Mouse (Mus musculus) adrenal gland, postnatal 25 days (tissue): ENCODE data around the gene Rpl36al. TPM values are rescaled to one million over a fixed set of nuclear protein-coding genes. Genes with fewer than 3 reads are reported as not detected.
A peak's percentile ranks its signal among the peaks of the same experiment; 100 is the strongest.

ENCODE experiments used
- DNase-seq: peaks from one replicate; pipeline ENCODE4 v3.0.0; 2021; ENCODE audit warnings: mixed read lengths
- microRNA-seq, 2 experiments: library from miRNA; unstranded; fragments of <30 nt; microRNA quantifications; one replicate each; pipeline ENCODE4 v1.2.0; 2021
- total RNA-seq: library from RNA; stranded (reverse); gene quantifications from 2 replicates; pipeline ENCODE4 v1.2.3, GENCODE M21; 2021

Gene Rpl36al
- total RNA-seq, 1 experiment from 2014 or later = 574 TPM

DNA sequence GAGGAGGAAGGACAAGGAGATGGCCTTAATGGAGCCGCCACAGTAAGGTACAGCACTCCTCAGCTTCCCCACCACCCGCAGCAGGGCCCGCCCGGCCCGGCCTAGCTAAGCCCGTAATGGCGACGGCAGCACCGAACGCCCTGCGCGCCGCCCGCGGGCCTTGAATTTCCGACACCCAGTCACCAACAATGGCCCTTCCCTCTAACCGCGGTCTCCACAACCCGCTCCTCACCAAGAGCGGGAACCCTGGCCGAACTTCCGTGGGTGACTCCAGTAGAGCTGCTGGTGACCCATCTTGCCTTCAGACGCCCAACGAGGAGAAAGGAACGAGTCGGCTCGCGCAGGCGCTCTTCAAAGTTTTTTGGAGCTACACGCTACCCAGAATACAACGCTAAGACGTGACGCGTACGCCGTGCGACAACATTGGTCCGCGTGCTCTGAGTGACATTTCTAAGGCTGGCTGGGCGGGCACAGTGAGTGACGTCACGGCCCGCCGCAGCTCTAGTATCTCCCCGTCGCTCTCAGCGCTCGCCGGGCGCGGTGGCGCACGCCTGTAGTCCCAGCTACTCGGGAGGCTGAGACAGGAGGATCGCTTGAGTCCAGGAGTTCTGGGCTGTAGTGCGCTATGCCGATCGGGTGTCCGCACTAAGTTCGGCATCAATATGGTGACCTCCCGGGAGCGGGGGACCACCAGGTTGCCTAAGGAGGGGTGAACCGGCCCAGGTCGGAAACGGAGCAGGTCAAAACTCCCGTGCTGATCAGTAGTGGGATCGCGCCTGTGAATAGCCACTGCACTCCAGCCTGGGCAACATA, 24.9 kb downstream of the Rpl36al start, which contains the start of gene Rps29:
Gene Rps29 (minus strand): TSS at position 422 of the 813 bp plus-strand sequence.
- DNase-seq = peak; percentile 95

DNA sequence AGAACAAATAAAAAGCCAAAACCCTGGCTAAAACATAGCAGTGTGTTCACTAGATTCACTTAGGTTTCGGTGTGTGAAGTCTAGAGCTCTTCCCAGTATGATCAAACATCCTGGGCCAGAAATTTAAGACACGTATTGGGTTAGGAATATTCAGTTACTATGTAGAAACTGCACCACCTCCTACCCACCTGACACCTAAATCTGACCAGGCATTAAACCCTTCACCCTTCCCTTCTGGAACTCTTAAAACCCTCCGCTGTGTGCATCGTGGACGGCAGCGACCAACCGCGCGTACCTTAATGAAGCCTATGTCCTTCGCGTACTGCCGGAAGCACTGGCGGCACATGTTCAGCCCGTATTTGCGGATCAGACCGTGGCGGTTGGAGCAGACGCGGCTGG, 25.5 kb downstream of the Rpl36al start:
- DNase-seq = no peak

DNA sequence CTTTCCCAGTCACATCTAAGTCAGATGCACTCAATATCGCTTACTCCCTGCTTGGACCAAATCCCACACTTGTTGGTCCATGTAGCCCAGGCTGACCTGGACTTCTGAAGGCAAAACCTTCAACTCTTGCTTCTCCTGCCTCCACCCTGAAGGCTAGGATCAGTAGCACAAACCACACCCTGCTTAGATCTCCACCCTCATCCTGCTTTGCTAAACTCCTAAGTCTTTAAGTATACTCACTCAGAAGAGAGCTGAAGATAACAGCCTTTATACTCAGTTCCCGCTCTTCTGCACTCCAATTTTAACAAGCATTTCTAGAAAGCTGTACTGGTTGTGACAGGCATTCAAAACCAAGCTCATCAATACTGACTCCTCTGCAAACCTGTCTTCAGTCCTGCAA, 26.8 kb downstream of the Rpl36al start:
- DNase-seq = no peak

DNA sequence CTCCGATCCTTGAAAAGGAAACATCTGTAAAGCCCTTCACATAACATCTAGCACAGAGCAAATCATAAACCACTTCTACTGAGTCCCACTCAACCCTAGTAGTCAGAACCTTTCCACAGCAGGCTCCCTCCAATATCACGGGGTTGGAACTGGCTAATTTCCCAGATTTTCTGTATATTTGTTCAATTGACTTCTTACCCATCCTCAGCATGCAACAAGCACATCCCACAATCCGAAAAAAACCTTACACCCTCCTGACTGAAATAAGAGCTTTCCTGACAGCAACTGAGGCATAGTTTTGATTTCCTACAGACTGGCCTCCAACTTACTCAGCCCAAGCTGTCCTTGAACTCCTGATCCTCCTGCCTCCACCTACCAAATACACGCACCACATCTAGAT, 27.4 kb downstream of the Rpl36al start:
- no peak for DNase-seq

DNA sequence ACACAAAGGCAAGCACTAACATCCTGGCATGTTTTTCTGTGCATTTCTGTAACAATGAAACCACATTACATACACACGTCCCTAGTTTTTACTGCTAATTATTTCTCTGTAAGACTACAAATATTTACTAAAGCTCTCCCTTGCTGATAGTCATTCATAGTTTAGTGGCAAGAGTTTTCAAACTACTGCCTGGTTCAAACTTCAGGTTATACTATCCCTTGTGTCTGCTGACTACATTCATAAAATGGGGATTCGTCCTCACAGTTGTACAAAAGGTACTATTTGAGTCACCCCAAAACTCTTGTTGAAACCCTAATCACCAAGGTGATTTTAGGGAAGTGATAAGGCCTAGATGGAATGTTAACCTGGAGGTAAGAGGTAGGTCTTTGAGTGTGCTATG, 28.0 kb downstream of the Rpl36al start:
- no peak for DNase-seq

DNA sequence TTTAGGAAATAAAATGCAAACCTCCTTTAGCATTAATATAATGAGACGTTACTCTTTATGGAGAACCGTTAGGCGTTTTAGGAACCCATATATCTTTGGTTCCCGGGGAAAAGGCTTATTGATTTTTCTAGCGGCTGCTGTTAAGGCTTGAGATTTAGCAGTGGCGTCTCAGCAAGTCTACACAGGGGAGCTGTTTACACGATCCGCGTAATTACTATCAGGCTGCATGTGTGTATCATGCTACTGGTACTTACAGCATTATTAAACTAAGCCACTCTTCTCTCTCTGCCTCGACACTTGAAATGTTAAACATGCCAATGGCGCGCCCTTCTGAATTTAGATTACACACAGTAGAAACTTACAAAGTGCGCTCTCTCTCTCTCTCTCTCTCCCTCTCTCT, 33.8 kb downstream of the Rpl36al start:
- DNase-seq = no peak

DNA sequence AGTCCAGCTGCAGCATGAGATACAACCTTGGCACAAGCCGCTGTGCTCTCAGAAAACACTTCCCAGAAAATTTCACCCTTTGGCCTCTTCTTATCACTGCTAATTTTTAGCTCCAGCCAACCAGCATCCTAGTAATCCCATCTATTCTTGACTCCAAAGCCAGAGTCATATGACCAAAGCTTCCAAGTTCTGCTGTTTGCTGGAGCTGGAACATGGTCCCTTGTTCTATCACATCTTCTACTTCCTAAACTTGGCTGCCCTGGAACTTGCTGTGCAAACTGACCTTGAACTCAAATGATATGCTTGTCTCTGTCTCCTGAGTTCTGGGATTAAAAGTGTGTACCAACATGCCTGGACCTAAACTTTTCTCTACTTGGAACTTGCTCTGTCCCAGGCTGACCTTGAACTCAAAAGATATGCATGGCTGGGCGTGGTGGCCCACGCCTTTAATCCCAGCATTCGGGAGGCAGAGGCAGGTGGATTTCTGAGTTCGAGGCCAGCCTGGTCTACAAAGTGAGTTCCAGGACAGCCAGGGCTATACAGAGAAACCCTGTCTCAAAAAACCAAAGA, 36.6 kb downstream of the Rpl36al start:
- no peak for DNase-seq

DNA sequence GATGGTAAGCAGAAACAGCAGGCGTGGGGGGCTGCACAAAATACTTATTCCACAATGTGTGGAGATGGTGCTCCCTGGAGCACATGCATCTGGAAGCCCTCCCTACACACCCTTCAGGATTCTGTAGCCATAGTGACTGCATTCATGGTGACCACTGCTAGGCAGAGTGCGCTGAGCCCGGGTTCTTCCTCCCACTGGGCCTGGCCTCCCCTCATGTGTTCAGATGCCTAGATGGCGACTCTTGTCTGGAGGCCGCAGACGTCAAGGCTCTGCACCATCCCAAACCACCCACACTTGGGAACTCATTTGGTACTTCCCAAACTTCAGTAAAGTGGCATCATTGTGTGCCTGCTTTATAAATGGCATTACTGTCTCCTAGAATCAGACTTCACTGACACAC, 40.4 kb downstream of the Rpl36al start:
- DNase-seq = no peak

DNA sequence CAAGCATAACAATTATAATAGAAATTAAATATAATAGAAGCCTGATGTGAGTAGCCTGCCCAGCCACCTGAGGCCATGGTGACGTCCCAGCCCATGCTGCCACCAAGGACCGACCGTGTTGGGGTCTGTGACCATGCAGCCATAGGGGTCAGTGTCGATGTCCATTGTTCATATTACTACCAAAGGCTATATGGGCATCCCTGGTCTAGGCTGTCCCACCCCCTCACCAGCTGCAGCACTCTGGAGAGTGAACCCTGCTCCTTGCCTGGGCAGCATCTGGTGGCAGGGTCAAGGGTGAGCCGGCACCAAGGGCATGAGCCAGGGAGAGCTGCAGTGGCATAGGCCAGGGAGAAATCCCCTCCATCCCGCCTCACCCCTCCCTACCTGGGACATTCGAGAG, 44.0 kb downstream of the Rpl36al start:
- DNase-seq = no peak

DNA sequence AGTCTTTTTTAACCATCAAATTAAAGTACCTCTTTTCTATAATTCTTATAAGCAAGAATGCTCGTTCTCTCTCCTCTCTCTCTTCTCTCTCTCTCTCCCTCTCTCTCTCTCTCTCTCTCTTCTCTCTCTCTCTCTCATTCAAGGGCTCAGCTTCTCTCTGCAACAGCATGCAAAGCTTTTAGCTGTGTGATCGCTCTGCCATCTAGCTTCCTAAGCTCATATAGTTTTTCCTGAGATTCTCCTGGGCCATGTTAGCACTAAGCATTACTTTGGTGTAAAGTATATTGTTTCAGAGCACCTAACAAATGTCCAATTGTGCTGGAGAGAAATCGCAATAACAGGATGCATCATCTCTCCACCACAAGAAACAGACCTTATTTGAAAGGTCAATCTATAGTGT, 44.7 kb downstream of the Rpl36al start:
- DNase-seq = no peak

Small RNAs within 50 kb of the gene (microRNA-seq; reads per million reads assigned to microRNA genes)
- gene Gm47287 (0 reads per million in 2 experiments), gene Gm47295 (0.71 to 1.7 reads per million in 2 experiments)

Other genes with a start within 250 kb of the Rpl36al start
- gene Rps29, start 24.9 kb downstream of the Rpl36al start, total RNA-seq = 1,073 and 1,362 TPM in 2 replicates
- 0.85 TPM in 1 of 2 replicates, not detected in the other for gene Lrr1, start 15.3 kb downstream of the Rpl36al start, total RNA-seq
- gene Mgat2, start 74 bp upstream of the Rpl36al start, total RNA-seq = 48.4 and 54.3 TPM in 2 replicates
- gene Gm49383, start 13.0 kb upstream of the Rpl36al start, total RNA-seq = 6.6 and 6.8 TPM in 2 replicates
- 0.95 and 2.0 TPM in 2 replicates for gene Dnaaf2, start 14.3 kb upstream of the Rpl36al start, total RNA-seq
- 5.4 and 6.9 TPM in 2 replicates for gene Gm49384, start 20.2 kb upstream of the Rpl36al start, total RNA-seq
- 5.7 and 5.8 TPM in 2 replicates for gene Pole2, start 44.1 kb upstream of the Rpl36al start, total RNA-seq
- 6.8 and 10.6 TPM in 2 replicates for gene Klhdc1, start 57.1 kb upstream of the Rpl36al start, total RNA-seq
- gene Klhdc2, start 112.6 kb upstream of the Rpl36al start, total RNA-seq = 54.6 and 65.0 TPM in 2 replicates
- gene Nemf, start 173.1 kb upstream of the Rpl36al start, total RNA-seq = 41.7 and 47.0 TPM in 2 replicates
- 112 and 118 TPM in 2 replicates for gene Arf6, start 188.1 kb upstream of the Rpl36al start, total RNA-seq
- gene Gm9887, start 188.4 kb upstream of the Rpl36al start, total RNA-seq = 1.5 TPM in 1 of 2 replicates, not detected in the other